Mouse (Mus musculus) MEL (cell line): ENCODE measurements around the gene Lrrc25. TPM values are rescaled to one million over a fixed set of nuclear protein-coding genes. Genes with fewer than 3 reads are reported as not detected.
A peak's percentile ranks its signal among the peaks of the same experiment; 100 is the strongest.

ENCODE experiments used
- DNase-seq: peaks from one replicate; pipeline ENCODE4 v3.0.0; 2011; ENCODE audit warnings: low read depth, low spot score
- H3K27ac ChIP-seq: 2 replicates; pipeline ENCODE4 v1.5.1; 2012; ENCODE audit warnings: low read depth, mild to moderate bottlenecking, control low read depth, low read length, moderate library complexity; ENCODE audit not compliant: control insufficient read depth
- H3K27me3 ChIP-seq, 2 experiments: fragments of 150-350 bp in 1 of 2; sonication (generic) in 1 of 2; 2 replicates each; pipeline ENCODE4 v1.6.1; 2012; ENCODE audit warnings: low read length in 2 of 2, mild to moderate bottlenecking in 2 of 2, improper control_type of control experiment in 1 of 2, moderate library complexity in 1 of 2; ENCODE audit not compliant: insufficient read depth in 2 of 2, control insufficient read depth in 1 of 2
- H3K36me3 ChIP-seq, 2 experiments: 2 replicates each; pipeline ENCODE4 v1.6.1; 2012 to 2014; ENCODE audit warnings: low read length in 2 of 2, improper control_type of control experiment in 1 of 2, inconsistent platforms in 1 of 2, mild to moderate bottlenecking in 1 of 2; ENCODE audit not compliant: insufficient read depth in 2 of 2, control insufficient read depth in 1 of 2
- H3K4me1 ChIP-seq, 2 experiments: fragments of 150-350 bp in 1 of 2; sonication (generic) in 1 of 2; 2 replicates each; pipeline ENCODE4 v1.6.1; 2012; ENCODE audit warnings: low read length in 2 of 2, improper control_type of control experiment in 1 of 2, mild to moderate bottlenecking in 1 of 2; ENCODE audit not compliant: insufficient read depth in 2 of 2, control insufficient read depth in 1 of 2
- H3K4me3 ChIP-seq, 2 experiments: fragments of 150-350 bp in 1 of 2; sonication (generic) in 1 of 2; 2 replicates each; pipeline ENCODE4 v1.5.1; 2012; ENCODE audit warnings: low read depth in 2 of 2, low read length in 2 of 2, mild to moderate bottlenecking in 2 of 2, moderate library complexity in 2 of 2, control low read depth in 1 of 2, improper control_type of control experiment in 1 of 2; ENCODE audit not compliant: control insufficient read depth in 1 of 2, insufficient read depth in 1 of 2
- H3K79me2 ChIP-seq: 2 replicates; pipeline ENCODE4 v1.6.1; 2012; ENCODE audit warnings: mild to moderate bottlenecking, low read length, moderate library complexity; ENCODE audit not compliant: control insufficient read depth, poor library complexity, insufficient read depth
- H3K9ac ChIP-seq: 2 replicates; pipeline ENCODE4 v1.6.1; 2012; ENCODE audit warnings: low read depth, mild to moderate bottlenecking, control low read depth, low read length, moderate library complexity; ENCODE audit not compliant: control insufficient read depth, poor library complexity, severe bottlenecking
- H3K9me3 ChIP-seq: fragments of 150-350 bp; sonication (generic); replicated peaks from 2 replicates; pipeline ENCODE4 v1.6.1; 2012; ENCODE audit warnings: mild to moderate bottlenecking, low read length, improper control_type of control experiment, moderate library complexity; ENCODE audit not compliant: insufficient read depth
- BHLHE40 ChIP-seq: IDR thresholded peaks from 2 replicates; pipeline ENCODE4 v1.6.1; 2012; ENCODE audit warnings: low read depth, mild to moderate bottlenecking, inconsistent platforms, low read length, improper control_type of control experiment, borderline replicate concordance
- CHD1 ChIP-seq: IDR thresholded peaks from 2 replicates; pipeline ENCODE4 v1.6.1; 2012; ENCODE audit warnings: low read depth, mild to moderate bottlenecking, inconsistent platforms, low read length, improper control_type of control experiment
- CHD2 ChIP-seq: IDR thresholded peaks from 2 replicates; pipeline ENCODE4 v1.6.1; 2011; ENCODE audit warnings: low read length, improper control_type of control experiment
- CTCF ChIP-seq, 3 experiments: IDR thresholded peaks in 2 of 3; conservative IDR thresholded peaks in 1 of 3; 2 replicates each; pipeline ENCODE4 v1.5.1; 2011 to 2012; ENCODE audit warnings: low read length in 3 of 3, low read depth in 2 of 3, mild to moderate bottlenecking in 2 of 3, improper control_type of control experiment in 1 of 3, inconsistent platforms in 1 of 3, mixed read lengths in 1 of 3, moderate library complexity in 1 of 3; ENCODE audit not compliant: control insufficient read depth in 1 of 3, insufficient read depth in 1 of 3, poor library complexity in 1 of 3, severe bottlenecking in 1 of 3
- E2F4 ChIP-seq: IDR thresholded peaks from 2 replicates; pipeline ENCODE4 v1.6.1; 2011; ENCODE audit warnings: low read depth, low read length, improper control_type of control experiment, borderline replicate concordance
- ETS1 ChIP-seq: IDR thresholded peaks from 2 replicates; pipeline ENCODE4 v1.6.1; 2012; ENCODE audit warnings: low read depth, mild to moderate bottlenecking, inconsistent platforms, low read length, improper control_type of control experiment, moderate library complexity
- GABPA ChIP-seq: IDR thresholded peaks from 2 replicates; pipeline ENCODE4 v1.6.1; 2012; ENCODE audit warnings: low read depth, mild to moderate bottlenecking, inconsistent platforms, low read length, improper control_type of control experiment, moderate library complexity
- GATA1 ChIP-seq: IDR thresholded peaks from 2 replicates; pipeline ENCODE4 v1.6.1; 2011; ENCODE audit warnings: low read depth, low read length, improper control_type of control experiment
- KAT2A ChIP-seq: conservative IDR thresholded peaks from 2 replicates; pipeline ENCODE4 v1.6.1; 2012; ENCODE audit warnings: low read depth, low read length, improper control_type of control experiment, inconsistent platforms
- MAX ChIP-seq: IDR thresholded peaks from 2 replicates; pipeline ENCODE4 v1.6.1; 2011; ENCODE audit warnings: low read length, improper control_type of control experiment
- MEF2A ChIP-seq: IDR thresholded peaks from 2 replicates; pipeline ENCODE4 v1.6.1; 2014; ENCODE audit warnings: low read depth, mild to moderate bottlenecking, inconsistent platforms, low read length, improper control_type of control experiment; ENCODE audit not compliant: poor library complexity, insufficient replicate concordance, severe bottlenecking; ENCODE audit errors: extremely low read depth
- MYC ChIP-seq: IDR thresholded peaks from 2 replicates; pipeline ENCODE4 v1.6.1; 2011; ENCODE audit warnings: low read depth, mild to moderate bottlenecking, low read length, improper control_type of control experiment, moderate library complexity
- NELFE ChIP-seq: IDR thresholded peaks from 2 replicates; pipeline ENCODE4 v1.6.1; 2011; ENCODE audit warnings: low read depth, low read length, improper control_type of control experiment
- POLR2AphosphoS2 ChIP-seq: IDR thresholded peaks from 2 replicates; pipeline ENCODE4 v1.6.1; 2011; ENCODE audit warnings: low read length, improper control_type of control experiment
- RAD21 ChIP-seq: IDR thresholded peaks from 2 replicates; pipeline ENCODE4 v1.6.1; 2011; ENCODE audit warnings: mild to moderate bottlenecking, low read depth, low read length, improper control_type of control experiment
- RCOR1 ChIP-seq: IDR thresholded peaks from 2 replicates; pipeline ENCODE4 v1.6.1; 2012; ENCODE audit warnings: low read depth, mild to moderate bottlenecking, inconsistent platforms, low read length, improper control_type of control experiment
- SMC3 ChIP-seq: IDR thresholded peaks from 2 replicates; pipeline ENCODE4 v1.6.1; 2011; ENCODE audit warnings: low read depth, low read length, improper control_type of control experiment
- TAL1 ChIP-seq: IDR thresholded peaks from 2 replicates; pipeline ENCODE4 v1.6.1; 2012; ENCODE audit warnings: mild to moderate bottlenecking, inconsistent platforms, low read length, moderate library complexity, mixed read lengths
- TBP ChIP-seq: IDR thresholded peaks from 2 replicates; pipeline ENCODE4 v1.8.0; 2011; ENCODE audit warnings: low read depth, low read length, improper control_type of control experiment
- TCF12 ChIP-seq: IDR thresholded peaks from 2 replicates; pipeline ENCODE4 v1.6.1; 2014; ENCODE audit warnings: low read depth, mild to moderate bottlenecking, inconsistent platforms, low read length, improper control_type of control experiment, moderate library complexity
- USF2 ChIP-seq, 2 experiments: IDR thresholded peaks; 2 replicates each; pipeline ENCODE4 v1.6.1; 2011 to 2012; ENCODE audit warnings: improper control_type of control experiment in 2 of 2, low read length in 2 of 2, borderline replicate concordance in 1 of 2, inconsistent platforms in 1 of 2, low read depth in 1 of 2, mild to moderate bottlenecking in 1 of 2; ENCODE audit not compliant: insufficient read depth in 1 of 2
- ZC3H11A ChIP-seq: IDR thresholded peaks from 2 replicates; pipeline ENCODE4 v1.6.1; 2012; ENCODE audit warnings: low read depth, mild to moderate bottlenecking, inconsistent platforms, low read length, improper control_type of control experiment
- ZMIZ1 ChIP-seq: IDR thresholded peaks from 2 replicates; pipeline ENCODE4 v1.6.1; 2012; ENCODE audit warnings: low read depth, mild to moderate bottlenecking, inconsistent platforms, low read length, improper control_type of control experiment, moderate library complexity
- ZNF384 ChIP-seq: IDR thresholded peaks from 2 replicates; pipeline ENCODE4 v1.6.1; 2012; ENCODE audit warnings: low read depth, mild to moderate bottlenecking, inconsistent platforms, low read length, improper control_type of control experiment
- polyA plus RNA-seq, 2 experiments: library from polyadenylated mRNA; stranded (reverse) in 1 of 2; unstranded in 1 of 2; fragments of >175 nt in 1 of 2; fragments of >200 nt in 1 of 2; gene quantifications; 2 replicates each; pipeline versions ENCODE4 v1.2.1 to v1.2.4; 2012; ENCODE audit warnings: low replicate concordance in 2 of 2, low read depth in 1 of 2; ENCODE audit not compliant: insufficient read length in 2 of 2, insufficient read depth in 1 of 2, missing spikeins in 1 of 2
- total RNA-seq: library from RNA; depleted of rRNA; stranded (reverse); fragments of 300-350 nt; gene quantifications from 2 replicates; pipeline ENCODE4 v1.2.3, GENCODE M21; 2012

The Lrrc25 gene
- total and polyA plus RNA-seq, 3 experiments, result 0.39 to 1.1 TPM; not detected in 1

DNA sequence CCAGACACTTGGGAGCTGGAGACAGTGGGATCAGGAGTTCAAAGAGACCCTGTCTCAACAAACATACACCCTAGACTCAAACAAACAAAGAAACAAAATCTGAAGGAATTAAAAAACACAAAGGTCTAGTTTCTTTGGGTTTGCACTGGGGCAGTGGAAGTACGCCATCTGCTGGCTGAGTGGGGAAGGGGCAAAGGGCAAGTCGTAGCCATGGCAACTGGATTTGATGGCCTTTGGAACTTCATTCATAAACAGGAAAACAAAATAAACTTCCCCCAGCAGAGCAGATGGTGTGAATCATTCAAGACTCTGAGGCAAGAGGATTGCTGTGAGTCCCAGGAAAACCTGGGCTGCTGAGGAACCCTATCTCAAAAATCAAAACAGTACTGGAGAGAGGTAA lies 37.3 kb downstream of the Lrrc25 start:
- no peak for TF ChIP-seq GABPA
- no peak for TF ChIP-seq NELFE
- peak; percentile 83 to 95 (median 84) for TF ChIP-seq CTCF (IDR thresholded peaks at IDR 0.05 in 2 of 3, conservative IDR thresholded peaks at IDR 0.05 in 1 of 3; ENCODE audit: control insufficient read depth in 1 of 3, insufficient read depth in 1 of 3, low read depth in 2 of 3, low read length in 3 of 3, poor library complexity in 1 of 3, severe bottlenecking in 1 of 3)
- no peak for TF ChIP-seq GATA1
- TF ChIP-seq TBP, result no peak
- TF ChIP-seq ETS1, result no peak
- peak; percentile 57 for TF ChIP-seq RAD21
- TF ChIP-seq KAT2A, result no peak
- TF ChIP-seq POLR2AphosphoS2, result no peak
- TF ChIP-seq MAX, result no peak
- TF ChIP-seq TCF12, result no peak
- no peak for TF ChIP-seq MYC
- TF ChIP-seq ZNF384, result no peak
- peak; percentile 68 for TF ChIP-seq SMC3
- no peak for TF ChIP-seq MEF2A
- no peak for TF ChIP-seq TAL1
- no peak for TF ChIP-seq CHD1
- TF ChIP-seq RCOR1, result no peak
- Histone ChIP-seq H3K9ac (no peak overlapping the region), H3K4me1 (peaks cover 8 to 22% of the 10 kb centered on the region in 2 experiments), H3K79me2 (no peaks in the 10 kb centered on the region), H3K27me3 (no peaks in the 10 kb centered on the region), H3K9me3 (no peaks in the 10 kb centered on the region), H3K36me3 (peaks cover 2 to 19% of the 10 kb centered on the region in 2 experiments; a peak in 3 of 4 replicates), H3K4me3 (no peak overlapping the region), H3K27ac (no peak overlapping the region)
- DNase-seq, result peak; percentile 52

DNA sequence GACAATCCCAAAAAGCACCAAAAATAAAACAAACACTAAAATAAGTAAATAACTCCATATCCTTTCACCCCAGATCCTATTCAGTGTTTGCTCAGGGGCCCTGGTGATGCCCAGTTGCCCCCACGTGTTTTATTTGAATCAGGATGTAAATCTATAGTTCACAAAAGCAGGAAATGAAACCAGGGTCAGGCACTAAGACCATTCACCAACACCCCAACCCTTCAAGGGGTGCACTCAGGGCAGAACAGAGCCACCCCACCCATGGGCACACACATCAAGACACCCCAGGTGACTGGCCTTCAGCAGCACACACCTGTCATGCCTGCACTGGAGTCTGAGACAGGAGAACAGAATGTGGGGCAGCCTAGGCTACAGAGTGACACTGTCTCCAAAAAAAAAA lies 38.2 kb downstream of the Lrrc25 start:
- Histone ChIP-seq H3K79me2 (no peaks in the 10 kb centered on the region), H3K4me1 (peaks cover 10 to 19% of the 10 kb centered on the region in 2 experiments), H3K9ac (no peak overlapping the region), H3K36me3 (peaks cover 2 to 10% of the 10 kb centered on the region in 2 experiments; a peak in 3 of 4 replicates), H3K27me3 (no peaks in the 10 kb centered on the region)
- no peak for TF ChIP-seq ETS1
- no peak for TF ChIP-seq BHLHE40
- no peak for TF ChIP-seq CHD2
- TF ChIP-seq GABPA, result no peak
- TF ChIP-seq SMC3, result no peak
- no peak for TF ChIP-seq ZC3H11A
- no peak for TF ChIP-seq USF2 (IDR thresholded peaks at IDR 0.05; ENCODE audit: borderline replicate concordance in 1 of 2, insufficient read depth in 1 of 2, low read depth in 1 of 2, low read length in 2 of 2)
- no peak for TF ChIP-seq CHD1
- TF ChIP-seq ZMIZ1, result no peak
- TF ChIP-seq GATA1, result no peak
- TF ChIP-seq RAD21, result no peak
- TF ChIP-seq E2F4, result no peak
- TF ChIP-seq, all 39 proteins: peak for 0
- no peak for DNase-seq
- Histone ChIP-seq H3K27ac (no peak overlapping the region), H3K4me3 (no peak overlapping the region), H3K9me3 (no peaks in the 10 kb centered on the region)
